Mouse (Mus musculus) lung, adult 18-20 months (tissue): ENCODE data around the gene Csf3.
"Not testable (repeated sequence)": the region's sequence is repeated elsewhere in the genome, so short reads cannot be mapped to it uniquely, and the experiment has no call there.

ENCODE experiments used
- DNase-seq, 2 experiments: peaks; one replicate each; pipeline ENCODE4 v3.0.0; 2022; ENCODE audit warnings: mixed read lengths in 2 of 2

Gene Csf3

GRCm38 (mm10) chr11:98731134-98731533 lies 30.1 kb downstream of the Csf3 start:
- no peak for DNase-seq

- DNase-seq: no peak
Observed at GRCm38 (mm10) chr11:98734020-98734419, 33.0 kb downstream of the Csf3 start.

GRCm38 (mm10) chr11:98735111-98735510 lies 34.0 kb downstream of the Csf3 start:
- DNase-seq: no peak

- DNase-seq: no peak
Observed at GRCm38 (mm10) chr11:98736176-98736575, 35.1 kb downstream of the Csf3 start.

GRCm38 (mm10) chr11:98737220-98737619 lies 36.2 kb downstream of the Csf3 start:
- not testable (repeated sequence) for DNase-seq

- DNase-seq: no peak
Observed at GRCm38 (mm10) chr11:98738428-98738911, 37.4 kb downstream of the Csf3 start.

GRCm38 (mm10) chr11:98738925-98739324 lies 37.9 kb downstream of the Csf3 start:
- no peak for DNase-seq

- DNase-seq: no peak
Observed at GRCm38 (mm10) chr11:98740026-98740392, 38.9 kb downstream of the Csf3 start.

GRCm38 (mm10) chr11:98740393-98741050 lies 39.5 kb downstream of the Csf3 start, which contains the start of gene Thra:
TSS of gene Thra (plus strand) at chr11:98740638.
- peak; percentile 67 to 78 for DNase-seq

GRCm38 (mm10) chr11:98741051-98741620 lies 40.1 kb downstream of the Csf3 start:
- DNase-seq: no peak

GRCm38 (mm10) chr11:98741622-98742396 lies 40.7 kb downstream of the Csf3 start:
- peak; percentile 79 to 82 for DNase-seq

GRCm38 (mm10) chr11:98742397-98743291 lies 41.6 kb downstream of the Csf3 start:
- DNase-seq: peak in 1 of 2 experiments; percentile 17

- DNase-seq: peak in 1 of 2 experiments; percentile 56
Observed at GRCm38 (mm10) chr11:98743655-98744345, 42.7 kb downstream of the Csf3 start.

GRCm38 (mm10) chr11:98744456-98745019 lies 43.5 kb downstream of the Csf3 start:
- no peak for DNase-seq

- DNase-seq: peak in 1 of 2 experiments; percentile 36
Observed at GRCm38 (mm10) chr11:98745932-98746853, 45.1 kb downstream of the Csf3 start.

GRCm38 (mm10) chr11:98746855-98747693 lies 46.0 kb downstream of the Csf3 start:
- DNase-seq: peak; percentile 79 to 80

- peak in 1 of 2 experiments; percentile 14 for DNase-seq
Observed at GRCm38 (mm10) chr11:98747804-98748505, 46.9 kb downstream of the Csf3 start.

GRCm38 (mm10) chr11:98748506-98749416 lies 47.7 kb downstream of the Csf3 start:
- peak; percentile 63 to 81 for DNase-seq
